Mouse (Mus musculus) embryonic fibroblast, embryonic 13.5 days (primary cell): Measurements from ENCODE around the gene Mfsd4b4.

Source experiments
- CTCF ChIP-seq: IDR thresholded peaks from 2 replicates; pipeline ENCODE4 v1.5.1; 2011; ENCODE audit warnings: mild to moderate bottlenecking, control low read depth, low read length, moderate library complexity, borderline replicate concordance; ENCODE audit not compliant: insufficient read depth
- POLR2A ChIP-seq: IDR thresholded peaks from 2 replicates; pipeline ENCODE4 v1.6.1; 2011; ENCODE audit warnings: low read depth, mild to moderate bottlenecking, control low read depth, low read length, moderate library complexity

DNA sequence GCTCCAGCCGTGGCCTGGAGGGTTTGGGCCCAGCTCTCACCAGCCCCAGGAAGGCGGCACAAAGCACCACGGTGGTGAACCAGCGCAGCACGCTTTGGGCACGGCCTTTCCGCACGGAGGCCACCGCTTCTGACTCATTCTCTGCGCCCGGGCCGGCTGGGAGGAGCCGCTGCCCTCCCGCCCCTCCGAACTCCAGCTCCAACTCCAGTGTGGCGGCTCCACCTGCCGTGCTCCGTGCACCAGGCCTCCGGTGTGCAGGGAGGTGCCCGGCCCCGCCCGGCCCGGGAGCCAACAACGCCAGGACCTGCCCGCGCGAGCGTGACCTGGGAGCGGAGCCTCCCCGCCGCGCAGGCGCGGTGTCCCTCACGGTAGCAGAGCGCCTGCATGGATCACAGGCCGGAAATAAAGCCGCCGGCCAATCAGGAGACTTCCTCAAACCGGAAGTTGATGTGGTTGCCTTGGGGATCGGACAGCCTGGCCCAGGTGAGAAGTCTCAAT is at the start of gene Mfsd4b4:
- no peak for TF ChIP-seq CTCF
- peak; percentile 76 for TF ChIP-seq POLR2A
